Mouse (Mus musculus): ENCODE results near the gene Olfr1417. TPM values are rescaled to one million over a fixed set of nuclear protein-coding genes. Genes with fewer than 3 reads are reported as not detected.

Olfr1417 gene
- total RNA-seq, 2 experiments from 2014 or later, result not detected

DNA sequence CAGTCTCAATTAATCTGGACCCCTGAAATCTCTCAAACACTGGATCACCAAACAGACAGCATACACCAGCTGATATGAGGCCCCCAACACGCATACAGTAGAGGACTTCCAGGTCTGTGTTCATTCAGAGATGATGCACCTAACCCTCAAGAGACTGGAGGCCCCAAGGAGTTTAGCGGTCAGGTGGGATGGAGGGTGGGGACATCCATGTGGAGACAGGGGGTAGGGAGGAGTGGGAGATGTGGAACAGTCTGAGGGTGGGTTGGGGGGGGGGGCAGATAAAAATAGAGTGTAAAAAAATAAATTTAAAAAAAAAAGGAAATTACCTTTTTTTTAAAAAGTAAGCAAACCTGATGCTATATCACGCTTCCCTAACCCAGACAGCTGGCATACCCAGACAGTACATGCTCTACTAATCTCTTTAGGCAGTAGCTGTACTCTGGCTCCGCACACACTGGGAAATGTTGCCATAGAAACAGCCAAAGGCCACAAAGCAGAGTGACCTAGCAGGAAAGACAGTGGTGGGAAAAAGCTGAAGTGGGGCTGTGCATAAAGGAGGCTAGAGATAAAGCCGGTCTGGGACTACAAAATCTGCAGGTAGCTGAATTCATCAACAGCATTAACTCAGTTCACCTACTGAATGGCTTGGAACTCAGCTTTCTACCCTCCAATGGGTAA lies 27.2 kb downstream of the Olfr1417 start:
- peak; percentile 47 for ATAC-seq (replicated peaks; ENCODE audit: poor library complexity)

- ATAC-seq (replicated peaks; ENCODE audit: poor library complexity), result no peak
Measured at GRCm38 (mm10) chr19:11810856-11811255, 28.2 kb downstream of the Olfr1417 start.

- peak; percentile 13; the same call in 1 of the 2 replicates for ATAC-seq (replicated peaks; ENCODE audit: poor library complexity)
Measured at GRCm38 (mm10) chr19:11810003-11810758, 28.8 kb downstream of the Olfr1417 start.

GRCm38 (mm10) chr19:11808452-11808851 lies 30.6 kb downstream of the Olfr1417 start:
- ATAC-seq (replicated peaks; ENCODE audit: poor library complexity), result 0 out of 2 replicates have a peak, but pooled peaks have one; percentile 5

DNA sequence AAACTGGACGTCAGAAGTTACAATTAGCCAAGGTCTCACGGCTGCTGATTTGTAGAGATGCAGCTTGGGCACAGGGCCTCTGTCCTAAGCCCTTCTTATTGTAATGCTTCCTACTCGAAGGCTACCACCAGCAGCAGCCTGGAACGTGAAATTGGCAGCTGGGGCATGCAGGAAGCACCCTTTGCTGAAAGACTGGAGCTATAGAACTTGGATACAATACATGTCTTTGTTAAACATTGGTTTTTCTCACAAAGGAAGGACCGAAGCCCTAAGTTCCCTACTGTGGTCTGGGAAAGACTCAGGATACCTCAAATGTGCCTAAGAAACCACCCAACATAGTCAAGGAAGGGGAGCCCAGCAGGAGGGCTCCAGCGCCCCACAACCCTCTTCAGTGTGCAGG lies 31.2 kb downstream of the Olfr1417 start:
- no peak for ATAC-seq (replicated peaks; ENCODE audit: poor library complexity)

DNA sequence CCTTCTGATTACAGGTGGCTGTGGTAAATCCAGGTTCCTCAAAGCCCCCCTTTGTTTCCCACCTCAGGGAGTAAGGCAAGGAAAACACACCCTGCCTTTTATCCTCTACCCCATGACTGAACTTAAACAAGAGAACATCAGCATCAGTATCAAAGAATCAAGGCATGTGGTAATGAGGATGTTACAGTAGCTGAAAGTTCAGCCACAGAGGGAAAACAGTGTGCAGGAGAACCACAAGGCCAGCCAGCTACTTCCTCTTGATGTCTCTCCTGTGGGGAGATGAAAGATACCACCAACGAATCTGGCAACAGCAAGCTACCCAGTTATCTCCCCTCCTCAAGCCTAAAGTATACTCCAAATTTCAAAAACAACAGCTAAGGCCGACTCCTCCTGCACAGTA lies 31.8 kb downstream of the Olfr1417 start:
- ATAC-seq (replicated peaks; ENCODE audit: poor library complexity), result peak; percentile 83

DNA sequence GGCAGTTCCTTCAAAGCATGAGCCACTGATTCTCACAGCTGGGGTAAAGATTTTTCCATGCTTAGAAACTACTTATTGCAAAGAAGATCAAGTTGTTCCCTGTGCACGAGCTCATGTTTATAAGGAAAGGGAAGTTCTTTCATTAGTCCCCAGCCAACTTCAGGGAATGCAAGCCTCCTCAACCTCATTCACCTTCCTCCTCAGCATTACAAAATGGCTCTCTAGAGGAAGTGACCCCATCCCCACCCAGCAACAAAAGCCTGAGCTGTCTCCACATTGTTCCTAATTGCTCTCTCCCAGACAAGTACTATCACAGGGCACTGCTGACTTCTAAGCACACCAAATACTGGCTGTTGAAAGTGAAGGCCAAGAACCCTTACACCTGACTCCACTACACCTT lies 34.6 kb downstream of the Olfr1417 start:
- ATAC-seq (replicated peaks; ENCODE audit: poor library complexity), result 0 out of 2 replicates have a peak, but pooled peaks have one; percentile 14

DNA sequence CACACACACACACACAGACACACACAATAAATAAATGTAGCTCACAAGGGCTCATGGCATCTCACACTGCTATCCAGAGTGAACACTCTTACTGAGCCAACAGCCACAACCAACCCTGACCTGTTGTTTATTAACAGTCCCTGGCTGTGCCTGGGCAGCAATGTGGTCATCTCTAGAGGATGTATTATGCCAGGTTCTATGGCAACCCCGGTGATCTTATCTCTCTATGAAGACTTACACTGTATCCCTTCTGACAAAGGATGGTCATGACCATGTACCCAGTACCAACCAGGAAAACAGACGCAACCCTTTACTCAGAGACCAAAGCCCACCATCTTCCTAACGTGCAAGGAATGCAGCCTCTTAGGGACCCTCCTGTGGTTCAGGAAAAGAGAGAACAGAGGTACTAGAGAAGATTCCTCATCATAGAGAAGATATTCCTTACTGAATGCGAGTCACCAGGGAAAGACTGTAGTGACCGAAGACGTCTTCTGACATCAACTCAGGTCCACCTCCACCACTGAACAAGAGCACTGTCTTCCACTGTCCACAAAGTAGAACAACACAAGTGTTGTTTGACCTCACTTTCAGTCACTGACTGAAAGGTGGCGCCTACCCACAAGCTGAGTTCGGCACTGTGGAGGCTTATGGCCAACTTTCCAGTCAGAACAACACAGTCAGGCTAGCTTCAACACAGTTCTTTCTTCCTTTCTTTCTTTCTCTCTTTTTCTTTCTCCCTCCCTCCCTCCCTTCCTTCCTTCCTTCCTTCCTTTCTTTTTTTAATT lies 38.3 kb downstream of the Olfr1417 start:
- ATAC-seq (replicated peaks; ENCODE audit: poor library complexity), result peak; percentile 93

DNA sequence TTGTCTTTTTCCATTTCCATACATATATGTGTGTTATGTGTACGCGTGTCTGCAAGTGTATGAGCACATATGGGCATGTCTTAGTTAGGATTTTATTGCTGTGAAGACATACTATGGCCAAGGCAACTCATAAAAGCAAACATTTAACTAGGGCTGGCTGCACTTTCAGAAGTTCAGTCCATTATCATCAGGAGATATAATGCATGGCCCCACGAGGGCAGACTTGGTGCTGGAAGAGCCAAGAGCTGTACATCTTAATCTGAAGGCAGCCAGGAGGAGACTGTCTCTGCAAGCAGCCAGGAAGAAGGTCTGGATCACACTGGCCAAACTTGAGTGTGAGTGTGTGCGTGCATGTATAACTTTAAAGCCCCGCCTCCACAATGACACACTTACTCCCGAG lies 44.6 kb downstream of the Olfr1417 start:
- ATAC-seq (replicated peaks; ENCODE audit: poor library complexity), result no peak; the same call in 1 of the 2 replicates

- ATAC-seq (replicated peaks; ENCODE audit: poor library complexity), result peak; percentile 69
Measured at GRCm38 (mm10) chr19:11793741-11794359, 45.2 kb downstream of the Olfr1417 start.

GRCm38 (mm10) chr19:11791825-11792224 lies 47.2 kb downstream of the Olfr1417 start:
- no peak for ATAC-seq (replicated peaks; ENCODE audit: poor library complexity)

DNA sequence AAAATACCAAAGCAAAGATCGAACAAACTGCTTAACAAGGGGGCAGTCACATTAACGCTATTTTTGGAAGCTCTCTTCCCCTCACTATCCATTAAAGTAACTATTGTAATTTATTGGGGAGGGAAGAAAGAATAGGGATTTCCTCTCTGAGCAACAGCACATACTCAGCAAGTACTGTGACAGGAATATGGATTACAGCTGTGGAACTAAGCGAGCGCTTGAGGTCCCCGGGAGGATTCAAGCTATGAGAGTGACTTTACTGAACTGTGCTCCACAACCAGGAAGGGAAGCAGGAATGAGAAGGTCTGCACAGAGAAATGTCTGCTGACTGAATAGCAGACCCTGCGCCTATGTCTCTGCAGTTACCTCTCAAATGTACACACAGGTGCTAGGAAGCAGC lies 50.1 kb downstream of the Olfr1417 start:
- ATAC-seq (replicated peaks; ENCODE audit: poor library complexity), result no peak

DNA sequence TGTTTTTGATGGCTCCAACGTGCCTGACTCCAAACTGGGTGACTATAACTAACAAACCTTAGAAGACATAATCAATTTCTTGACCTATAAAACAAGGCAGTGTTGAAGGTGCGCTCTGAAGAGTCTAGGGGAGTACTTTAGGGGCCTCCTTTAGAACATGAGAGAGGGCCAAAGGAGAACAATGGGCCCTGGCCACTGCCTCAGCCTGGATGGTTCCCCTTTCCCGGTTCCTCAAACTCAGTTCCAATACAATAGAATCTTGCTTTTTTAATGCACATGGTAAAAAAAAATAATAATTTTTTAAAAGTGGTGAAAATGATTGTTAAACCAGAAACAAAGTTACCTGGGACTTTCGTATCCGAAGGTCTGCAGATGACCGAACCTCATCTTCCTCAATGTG lies 51.2 kb downstream of the Olfr1417 start:
- ATAC-seq (replicated peaks; ENCODE audit: poor library complexity), result no peak

DNA sequence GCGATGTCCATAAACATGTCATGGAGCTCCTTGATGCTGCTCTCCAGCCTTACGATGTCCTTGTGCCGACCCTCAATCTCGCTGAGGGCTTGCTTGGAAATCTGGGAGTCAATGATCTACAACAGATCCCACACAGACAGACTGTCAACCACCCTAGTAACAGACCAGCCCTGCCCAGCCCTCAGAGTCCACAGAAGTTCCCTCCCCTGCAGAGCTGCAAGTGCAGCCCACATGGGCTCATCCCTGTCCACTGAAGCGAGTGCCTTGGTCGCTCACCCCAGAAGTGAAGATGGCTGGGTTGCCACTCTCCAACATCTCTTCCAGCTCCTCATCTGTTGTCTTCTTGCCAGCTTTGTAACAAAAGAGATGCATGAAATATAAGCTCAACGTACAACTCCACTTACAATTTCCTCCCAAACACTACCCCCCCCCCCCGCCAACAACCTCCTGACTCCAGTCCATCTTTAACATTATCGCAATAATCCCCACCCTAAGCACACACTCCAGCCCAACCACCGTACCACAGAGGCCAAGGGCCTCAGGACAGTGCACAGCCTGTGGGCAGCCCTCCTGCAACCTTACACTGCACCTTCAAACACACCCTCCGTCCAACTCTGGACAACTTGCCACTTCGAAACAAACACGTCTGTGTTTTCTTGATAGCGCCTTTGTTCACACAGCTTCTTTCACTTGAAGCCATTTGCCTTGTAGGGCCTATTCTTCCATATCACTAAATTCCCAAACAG lies 53.4 kb downstream of the Olfr1417 start:
- no peak for ATAC-seq (replicated peaks; ENCODE audit: poor library complexity)

DNA sequence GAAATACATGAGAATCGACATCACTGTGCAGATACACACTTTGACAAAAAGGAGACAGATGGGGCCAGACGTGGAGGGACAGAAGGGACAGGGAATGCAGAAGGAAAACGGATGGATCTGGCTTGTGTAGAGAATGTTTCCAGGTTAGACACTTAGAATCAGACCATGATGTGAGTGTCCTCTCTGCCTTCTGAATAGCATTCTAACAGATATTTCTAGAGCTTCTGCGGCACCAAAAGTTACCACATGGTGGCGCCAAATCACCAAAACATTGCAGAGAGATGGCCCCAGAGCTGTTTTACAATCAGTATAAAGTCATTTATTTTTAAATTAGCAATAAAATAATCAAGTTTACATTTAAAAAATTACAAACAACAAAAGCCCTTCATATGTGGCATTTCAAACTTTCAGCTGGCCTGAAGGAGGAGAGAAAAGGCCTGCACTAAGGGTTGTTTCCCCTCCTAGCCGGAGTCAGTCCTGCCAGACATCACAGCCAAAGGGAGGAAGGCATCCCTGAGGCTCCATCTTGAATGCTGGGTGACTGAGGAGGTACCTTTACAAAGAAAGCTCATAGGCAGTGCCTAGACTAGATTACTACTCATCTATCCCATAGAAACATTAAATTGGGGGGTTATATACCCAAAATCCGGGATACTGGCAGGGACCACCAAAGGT lies 61.7 kb downstream of the Olfr1417 start:
- peak; percentile 86 for ATAC-seq (replicated peaks; ENCODE audit: poor library complexity)

Other genes with a start within 250 kb of the Olfr1417 start
- 5.1 and 5.9 TPM in 2 replicates for gene Ms4a6d, start 234.4 kb downstream of the Olfr1417 start, total RNA-seq (2015)
- 3.0 and 4.2 TPM in 2 replicates for gene Ms4a6d, start 234.4 kb downstream of the Olfr1417 start, total RNA-seq (2017)
- 18.2 and 21.8 TPM in 2 replicates for gene Ms4a2, start 215.5 kb downstream of the Olfr1417 start, total RNA-seq (2015)
- 17.5 and 20.2 TPM in 2 replicates for gene Ms4a2, start 215.5 kb downstream of the Olfr1417 start, total RNA-seq (2017)
- 1,524 and 1,660 TPM in 2 replicates for gene Ms4a3, start 198.4 kb downstream of the Olfr1417 start, total RNA-seq (2015)
- gene Ms4a3, start 198.4 kb downstream of the Olfr1417 start, total RNA-seq (2017), result 866 and 1,151 TPM in 2 replicates
- gene Oosp2, start 178.7 kb downstream of the Olfr1417 start, total RNA-seq (2015), result 1.1 and 3.4 TPM in 2 replicates
- not detected in 2 replicates for gene Oosp2, start 178.7 kb downstream of the Olfr1417 start, total RNA-seq (2017)
- gene Oosp1, start 148.1 kb downstream of the Olfr1417 start, total RNA-seq (2015), result 5.7 and 7.6 TPM in 2 replicates
- gene Oosp1, start 148.1 kb downstream of the Olfr1417 start, total RNA-seq (2017), result 6.9 and 13.5 TPM in 2 replicates
- gene Oosp3, start 142.2 kb downstream of the Olfr1417 start, total RNA-seq (2015), result not detected in 2 replicates
- gene Oosp3, start 142.2 kb downstream of the Olfr1417 start, total RNA-seq (2017), result not detected in 2 replicates
- not detected in 2 replicates for gene Gif, start 91.7 kb downstream of the Olfr1417 start, total RNA-seq (2015)
- gene Gif, start 91.7 kb downstream of the Olfr1417 start, total RNA-seq (2017), result not detected in 2 replicates
- gene Mrpl16, start 68.8 kb downstream of the Olfr1417 start, total RNA-seq (2015), result 79.3 and 89.8 TPM in 2 replicates
- 104 and 113 TPM in 2 replicates for gene Mrpl16, start 68.8 kb downstream of the Olfr1417 start, total RNA-seq (2017)
- 6.4 and 7.4 TPM in 2 replicates for gene Stx3, start 19.8 kb downstream of the Olfr1417 start, total RNA-seq (2015)
- gene Stx3, start 19.8 kb downstream of the Olfr1417 start, total RNA-seq (2017), result 5.6 and 7.0 TPM in 2 replicates
- gene Olfr1418, start 21.8 kb upstream of the Olfr1417 start, total RNA-seq (2015), result not detected in 2 replicates
- not detected in 2 replicates for gene Olfr1418, start 21.8 kb upstream of the Olfr1417 start, total RNA-seq (2017)
- not detected in 2 replicates for gene Olfr1419, start 35.9 kb upstream of the Olfr1417 start, total RNA-seq (2015)
- gene Olfr1419, start 35.9 kb upstream of the Olfr1417 start, total RNA-seq (2017), result not detected in 2 replicates
- gene Olfr1420, start 47.3 kb upstream of the Olfr1417 start, total RNA-seq (2015), result not detected in 2 replicates
- gene Olfr1420, start 47.3 kb upstream of the Olfr1417 start, total RNA-seq (2017), result not detected in 2 replicates
- 40.1 and 41.7 TPM in 2 replicates for gene Patl1, start 73.2 kb upstream of the Olfr1417 start, total RNA-seq (2015)
- 11.6 and 12.0 TPM in 2 replicates for gene Patl1, start 73.2 kb upstream of the Olfr1417 start, total RNA-seq (2017)
- gene Osbp, start 126.7 kb upstream of the Olfr1417 start, total RNA-seq (2015), result 35.3 and 40.5 TPM in 2 replicates
- 42.1 and 50.8 TPM in 2 replicates for gene Osbp, start 126.7 kb upstream of the Olfr1417 start, total RNA-seq (2017)
- 0.07 TPM in 1 of 2 replicates, not detected in the other for gene Olfr1423, start 202.1 kb upstream of the Olfr1417 start, total RNA-seq (2015)
- gene Olfr1423, start 202.1 kb upstream of the Olfr1417 start, total RNA-seq (2017), result not detected in 2 replicates
- not detected in 2 replicates for gene Olfr1424, start 223.5 kb upstream of the Olfr1417 start, total RNA-seq (2015)
- gene Olfr1424, start 223.5 kb upstream of the Olfr1417 start, total RNA-seq (2017), result not detected in 2 replicates
- not detected in 2 replicates for gene Olfr1425, start 238.5 kb upstream of the Olfr1417 start, total RNA-seq (2015)
- gene Olfr1425, start 238.5 kb upstream of the Olfr1417 start, total RNA-seq (2017), result not detected in 2 replicates